Mouse (Mus musculus): ENCODE measurements at regions not wholly inside any gene's neighbourhood (a gene's known extent, or its start where the extent isn't known, plus 50 kb on each side); places are given as distances from the start of the nearest gene placed in this dataset.

GRCm38 (mm10) chr14:58519086-58519485 is 448.7 kb downstream of the Fgf9 start:
- intact Hi-C loops (cut with DNase I) = no loop called here
- Histone ChIP-seq H3K27ac (no peak overlapping the region), H3K4me3 (no peak overlapping the region)
- DNase-seq (ENCODE audit: extremely low spot score in 1 of 2, low spot score in 2 of 2) = no peak
- TF ChIP-seq CTCF (IDR thresholded peaks at IDR 0.05) = no peak

- H3K27ac ChIP-seq = no peak overlapping the region
- no peak for TF ChIP-seq CTCF (IDR thresholded peaks at IDR 0.05)
- DNase-seq (ENCODE audit: extremely low spot score in 1 of 2, low spot score in 2 of 2) = no peak
- no peak overlapping the region for H3K4me3 ChIP-seq
- intact Hi-C loops (cut with DNase I) = no loop called here
Measured at GRCm38 (mm10) chr14:58516543-58516942, 446.2 kb downstream of the Fgf9 start.

- DNase-seq (ENCODE audit: extremely low spot score in 1 of 2, low spot score in 2 of 2) = no peak
- Histone ChIP-seq H3K27ac (no peak overlapping the region), H3K4me3 (no peak overlapping the region)
- no peak for TF ChIP-seq CTCF (IDR thresholded peaks at IDR 0.05)
- intact Hi-C loops (cut with DNase I) = no loop called here
Measured at GRCm38 (mm10) chr14:58512177-58512576, 441.8 kb downstream of the Fgf9 start.

GRCm38 (mm10) chr14:58511571-58511985 is 441.2 kb downstream of the Fgf9 start:
- intact Hi-C loops (cut with DNase I) = no loop called here
- no peak for TF ChIP-seq CTCF (IDR thresholded peaks at IDR 0.05)
- Histone ChIP-seq H3K4me3 (no peak overlapping the region), H3K27ac (no peak overlapping the region)
- no peak for DNase-seq (ENCODE audit: extremely low spot score in 1 of 2, low spot score in 2 of 2)

- intact Hi-C loops (cut with DNase I) = no loop called here
- no peak for DNase-seq (ENCODE audit: extremely low spot score in 1 of 2, low spot score in 2 of 2)
- no peak overlapping the region for H3K27ac ChIP-seq
- TF ChIP-seq CTCF (IDR thresholded peaks at IDR 0.05) = no peak
- H3K4me3 ChIP-seq = no peak overlapping the region
Measured at GRCm38 (mm10) chr14:58510790-58511189, 440.4 kb downstream of the Fgf9 start.

GRCm38 (mm10) chr14:58509106-58509505 is 438.8 kb downstream of the Fgf9 start:
- TF ChIP-seq CTCF (IDR thresholded peaks at IDR 0.05) = no peak
- intact Hi-C loops (cut with DNase I) = no loop called here
- no peak for DNase-seq (ENCODE audit: extremely low spot score in 1 of 2, low spot score in 2 of 2)
- Histone ChIP-seq H3K27ac (no peak overlapping the region), H3K4me3 (no peak overlapping the region)

GRCm38 (mm10) chr14:58506490-58506889 is 436.1 kb downstream of the Fgf9 start:
- no peak for DNase-seq (ENCODE audit: extremely low spot score in 1 of 2, low spot score in 2 of 2)
- Histone ChIP-seq H3K4me3 (no peak overlapping the region), H3K27ac (no peak overlapping the region)
- intact Hi-C loops (cut with DNase I) = no loop called here
- no peak for TF ChIP-seq CTCF (IDR thresholded peaks at IDR 0.05)

- Histone ChIP-seq H3K27ac (no peak overlapping the region), H3K4me3 (no peak overlapping the region)
- DNase-seq (ENCODE audit: extremely low spot score in 1 of 2, low spot score in 2 of 2) = no peak
- no peak for TF ChIP-seq CTCF (IDR thresholded peaks at IDR 0.05)
- intact Hi-C loops (cut with DNase I) = no loop called here
Measured at GRCm38 (mm10) chr14:58505841-58506240, 435.5 kb downstream of the Fgf9 start.

GRCm38 (mm10) chr14:58502890-58503289 is 432.5 kb downstream of the Fgf9 start:
- Histone ChIP-seq H3K27ac (no peak overlapping the region), H3K4me3 (no peak overlapping the region)
- intact Hi-C loops (cut with DNase I) = no loop called here
- DNase-seq (ENCODE audit: extremely low spot score in 1 of 2, low spot score in 2 of 2) = no peak
- TF ChIP-seq CTCF (IDR thresholded peaks at IDR 0.05) = no peak

GRCm38 (mm10) chr14:58500014-58500413 is 429.7 kb downstream of the Fgf9 start:
- Histone ChIP-seq H3K4me3 (no peak overlapping the region), H3K27ac (no peak overlapping the region)
- DNase-seq (ENCODE audit: extremely low spot score in 1 of 2, low spot score in 2 of 2) = no peak
- TF ChIP-seq CTCF (IDR thresholded peaks at IDR 0.05) = no peak
- intact Hi-C loops (cut with DNase I) = no loop called here

GRCm38 (mm10) chr14:58499501-58499900 is 429.2 kb downstream of the Fgf9 start:
- intact Hi-C loops (cut with DNase I) = no loop called here
- Histone ChIP-seq H3K27ac (no peak overlapping the region), H3K4me3 (no peak overlapping the region)
- TF ChIP-seq CTCF (IDR thresholded peaks at IDR 0.05) = no peak
- DNase-seq (ENCODE audit: extremely low spot score in 1 of 2, low spot score in 2 of 2) = no peak

GRCm38 (mm10) chr14:58499071-58499470 is 428.7 kb downstream of the Fgf9 start:
- intact Hi-C loops (cut with DNase I) = no loop called here
- Histone ChIP-seq H3K4me3 (no peak overlapping the region), H3K27ac (no peak overlapping the region)
- no peak for TF ChIP-seq CTCF (IDR thresholded peaks at IDR 0.05)
- DNase-seq (ENCODE audit: extremely low spot score in 1 of 2, low spot score in 2 of 2) = no peak

- no peak overlapping the region for H3K27ac ChIP-seq
- no peak overlapping the region for H3K4me3 ChIP-seq
- intact Hi-C loops (cut with DNase I) = no loop called here
- DNase-seq (ENCODE audit: extremely low spot score in 1 of 2, low spot score in 2 of 2) = no peak
- TF ChIP-seq CTCF (IDR thresholded peaks at IDR 0.05) = no peak
Measured at GRCm38 (mm10) chr14:58496902-58497301, 426.6 kb downstream of the Fgf9 start.

Measured in left cerebral cortex, adult 2 months (tissue).